Mouse (Mus musculus): ENCODE results near the gene Syt16.

Gene Syt16

GRCm38 (mm10) chr12:74014739-74015270 lies 17.3 kb downstream of the Syt16 start:
- peak; percentile 44 for DNase-seq

GRCm38 (mm10) chr12:74015491-74015890 lies 18.0 kb downstream of the Syt16 start:
- DNase-seq: no peak

- DNase-seq: no peak
Observed at GRCm38 (mm10) chr12:74023260-74023659, 25.8 kb downstream of the Syt16 start.

GRCm38 (mm10) chr12:74024912-74025311 lies 27.5 kb downstream of the Syt16 start:
- DNase-seq: no peak

GRCm38 (mm10) chr12:74043225-74043624 lies 45.8 kb downstream of the Syt16 start:
- DNase-seq: no peak

GRCm38 (mm10) chr12:74043755-74044154 lies 46.3 kb downstream of the Syt16 start:
- DNase-seq: peak; percentile 21

GRCm38 (mm10) chr12:74044241-74044640 lies 46.8 kb downstream of the Syt16 start:
- DNase-seq: no peak

GRCm38 (mm10) chr12:74055336-74055931 lies 58.0 kb downstream of the Syt16 start:
- DNase-seq: peak; percentile 87

GRCm38 (mm10) chr12:74056162-74056561 lies 58.7 kb downstream of the Syt16 start:
- DNase-seq: no peak

- no peak for DNase-seq
Observed at GRCm38 (mm10) chr12:74062547-74062946, 65.1 kb downstream of the Syt16 start.

GRCm38 (mm10) chr12:74068912-74069311 lies 71.5 kb downstream of the Syt16 start:
- DNase-seq: no peak

- no peak for DNase-seq
Observed at GRCm38 (mm10) chr12:74075590-74075989, 78.1 kb downstream of the Syt16 start.

- no peak for DNase-seq
Observed at GRCm38 (mm10) chr12:74076091-74076490, 78.6 kb downstream of the Syt16 start.

GRCm38 (mm10) chr12:74081122-74081521 lies 83.7 kb downstream of the Syt16 start:
- DNase-seq: no peak

- no peak for DNase-seq
Observed at GRCm38 (mm10) chr12:74084389-74084788, 86.9 kb downstream of the Syt16 start.

GRCm38 (mm10) chr12:74087086-74087485 lies 89.6 kb downstream of the Syt16 start:
- no peak for DNase-seq

GRCm38 (mm10) chr12:74089342-74090131 lies 92.1 kb downstream of the Syt16 start:
- DNase-seq: no peak

GRCm38 (mm10) chr12:74092546-74092945 lies 95.1 kb downstream of the Syt16 start:
- no peak for DNase-seq

- no peak for DNase-seq
Observed at GRCm38 (mm10) chr12:74093110-74093509, 95.6 kb downstream of the Syt16 start.

- DNase-seq: no peak
Observed at GRCm38 (mm10) chr12:74094701-74095100, 97.2 kb downstream of the Syt16 start.

GRCm38 (mm10) chr12:74098572-74099290 lies 101.3 kb downstream of the Syt16 start:
- no peak for DNase-seq

GRCm38 (mm10) chr12:74105811-74106513 lies 108.5 kb downstream of the Syt16 start:
- no peak for DNase-seq

GRCm38 (mm10) chr12:74108663-74109081 lies 111.2 kb downstream of the Syt16 start:
- DNase-seq: peak; percentile 30
